15 mouse cellular contexts compared by ENCODE assay signal in the genomic region with DNA sequence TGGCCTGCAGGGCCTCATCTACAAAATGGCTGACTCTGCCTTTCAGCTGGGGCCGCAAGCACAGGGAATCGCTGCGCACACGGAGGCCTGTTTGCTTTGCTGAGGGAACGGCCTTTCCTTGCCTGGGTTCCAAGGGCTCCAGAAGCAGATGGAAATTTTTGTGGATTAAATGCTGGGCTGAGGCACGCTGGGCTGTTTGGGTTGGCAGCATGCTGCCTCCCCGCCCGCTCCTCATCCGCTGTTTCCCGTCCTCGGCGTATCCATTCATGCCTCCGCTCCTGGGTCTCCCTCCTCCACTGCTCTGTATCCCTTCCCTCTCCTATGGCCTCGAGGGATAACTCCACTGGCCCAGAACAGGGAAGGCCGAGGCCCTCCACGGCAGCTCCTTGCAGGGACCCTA.
DNase-seq lines count a peak whose midpoint lies in the region; ATAC-seq and TF ChIP-seq lines count a peak whose summit lies in the region.
"Had no signal": no experiment of that assay in that cellular context is flagged by ENCODE, and none has a peak within 500 bp of the region (broad histone marks: within the 10 kb centered on the region; RNA-seq: fewer than 3 reads in every experiment).

No protein-coding gene starts in this region.

- no peaks in the 10 kb centered on the region for H3K36me3 ChIP-seq in embryonic facial prominence, embryonic 13.5 days
- H3K36me3 ChIP-seq in embryonic facial prominence, embryonic 10.5 days (replicated peaks) = no peaks in the 10 kb centered on the region
- H3K36me3 ChIP-seq in stomach, embryonic 16.5 days (ENCODE audit: control insufficient read depth, insufficient read depth, low read length) = no peaks in the 10 kb centered on the region
- no peaks in the 10 kb centered on the region for H3K36me3 ChIP-seq in stomach, postnatal 0 days (ENCODE audit: control insufficient read depth, insufficient read depth, low read length)
- H3K36me3 ChIP-seq in limb, embryonic 15.5 days = no peaks in the 10 kb centered on the region
- no peaks in the 10 kb centered on the region for H3K36me3 ChIP-seq in neural tube, embryonic 15.5 days

- WGBS in embryonic facial prominence, embryonic 13.5 days = 67% methylated on average over 16 of the region's 16 CpGs
- WGBS in embryonic facial prominence, embryonic 10.5 days = 81% methylated on average over 16 of the region's 16 CpGs
- 70% methylated on average over 16 of the region's 16 CpGs for WGBS in stomach, embryonic 16.5 days
- WGBS in stomach, postnatal 0 days = 51% methylated on average over 16 of the region's 16 CpGs
- WGBS in limb, embryonic 15.5 days = 51% methylated on average over 16 of the region's 16 CpGs
- 82% methylated on average over 16 of the region's 16 CpGs for WGBS in neural tube, embryonic 15.5 days

- TF ChIP-seq EP300 in stomach, postnatal 0 days (optimal IDR thresholded peaks at IDR 0.05) = no peak

- H3K9ac ChIP-seq in embryonic facial prominence, embryonic 13.5 days = no peak overlapping the region
- peak overlapping the region; percentile 32; the same call in 1 of the 2 replicates for H3K9ac ChIP-seq in stomach, embryonic 16.5 days (ENCODE audit: low read length)
- H3K9ac ChIP-seq in stomach, postnatal 0 days (ENCODE audit: low read length) = no peak overlapping the region
- H3K9ac ChIP-seq in limb, embryonic 15.5 days = no peak overlapping the region
- no peak overlapping the region for H3K9ac ChIP-seq in neural tube, embryonic 15.5 days (replicated peaks)
- H3K9ac ChIP-seq: hindbrain, embryonic 14.5 days; liver, embryonic 14.5 days had no signal

- no peak for TF ChIP-seq CTCF in stomach, postnatal 0 days (IDR thresholded peaks at IDR 0.05; ENCODE audit: low read depth)

- no peak overlapping the region for H3K4me3 ChIP-seq in embryonic facial prominence, embryonic 13.5 days
- no peak overlapping the region for H3K4me3 ChIP-seq in embryonic facial prominence, embryonic 10.5 days
- no peak overlapping the region for H3K4me3 ChIP-seq in stomach, embryonic 16.5 days (replicated peaks; ENCODE audit: low read length)
- H3K4me3 ChIP-seq in stomach, postnatal 0 days (ENCODE audit: low read depth, low read length) = no peak overlapping the region
- H3K4me3 ChIP-seq in limb, embryonic 15.5 days = no peak overlapping the region
- no peak overlapping the region for H3K4me3 ChIP-seq in neural tube, embryonic 15.5 days (replicated peaks)

- H3K4me1 ChIP-seq in embryonic facial prominence, embryonic 13.5 days = peaks cover 50% of the 10 kb centered on the region
- peaks cover 33% of the 10 kb centered on the region for H3K4me1 ChIP-seq in embryonic facial prominence, embryonic 10.5 days
- H3K4me1 ChIP-seq in stomach, embryonic 16.5 days (ENCODE audit: control insufficient read depth, insufficient read depth, low read length) = peaks cover 18% of the 10 kb centered on the region
- H3K4me1 ChIP-seq in stomach, postnatal 0 days (replicated peaks; ENCODE audit: control insufficient read depth, insufficient read depth) = no peaks in the 10 kb centered on the region; the same call in 1 of the 2 replicates
- peaks cover 54% of the 10 kb centered on the region for H3K4me1 ChIP-seq in limb, embryonic 15.5 days
- no peaks in the 10 kb centered on the region for H3K4me1 ChIP-seq in neural tube, embryonic 15.5 days

- intact Hi-C loops in heart, postnatal 25 days (cut with DNase I) = no loop called here
- intact Hi-C loops in gastrocnemius, postnatal 36 days (cut with DNase I) = no loop called here

- DNase-seq in embryonic facial prominence, embryonic 10.5 days (ENCODE audit: low spot score) = no peak
- no peak for DNase-seq in stomach, postnatal 0 days (ENCODE audit: low spot score)
- DNase-seq in heart, postnatal 25 days (ENCODE audit: low spot score) = peak; percentile 47
- DNase-seq in gastrocnemius, postnatal 36 days = no peak
- DNase-seq: cerebellum, adult 2 months; midbrain, embryonic 14.5 days; thymus, adult 2 months had no signal

- peak; percentile 63 for ATAC-seq in embryonic facial prominence, embryonic 13.5 days (ENCODE audit: insufficient number of reproducible peaks, insufficient read depth, low FRiP score, low TSS enrichment, low read depth)
- ATAC-seq in stomach, embryonic 16.5 days (ENCODE audit: insufficient read depth, low FRiP score) = no peak; the same call in 1 of the 2 replicates
- ATAC-seq in stomach, postnatal 0 days (ENCODE audit: low FRiP score, low TSS enrichment) = no peak
- ATAC-seq in limb, embryonic 15.5 days (ENCODE audit: insufficient number of reproducible peaks, low FRiP score, low TSS enrichment, low read depth) = peak; percentile 44
- ATAC-seq in neural tube, embryonic 15.5 days (ENCODE audit: low FRiP score) = no peak
- ATAC-seq: forebrain, embryonic 14.5 days had no signal

- no peak overlapping the region for H3K4me2 ChIP-seq in embryonic facial prominence, embryonic 13.5 days
- H3K4me2 ChIP-seq in stomach, embryonic 16.5 days (ENCODE audit: low read depth, low read length) = no peak overlapping the region
- no peak overlapping the region for H3K4me2 ChIP-seq in stomach, postnatal 0 days (replicated peaks; ENCODE audit: low read depth)
- no peak overlapping the region for H3K4me2 ChIP-seq in limb, embryonic 15.5 days
- no peak overlapping the region for H3K4me2 ChIP-seq in neural tube, embryonic 15.5 days
- H3K4me2 ChIP-seq: hindbrain, embryonic 14.5 days had no signal

- H3K9me3 ChIP-seq in embryonic facial prominence, embryonic 13.5 days = no peaks in the 10 kb centered on the region
- no peaks in the 10 kb centered on the region for H3K9me3 ChIP-seq in embryonic facial prominence, embryonic 10.5 days
- no peaks in the 10 kb centered on the region for H3K9me3 ChIP-seq in stomach, embryonic 16.5 days (replicated peaks; ENCODE audit: control insufficient read depth, low read length)
- H3K9me3 ChIP-seq in stomach, postnatal 0 days (ENCODE audit: control insufficient read depth, low read length) = no peaks in the 10 kb centered on the region
- H3K9me3 ChIP-seq in limb, embryonic 15.5 days = no peaks in the 10 kb centered on the region
- H3K9me3 ChIP-seq in neural tube, embryonic 15.5 days (replicated peaks) = no peaks in the 10 kb centered on the region

- peaks cover 2% of the 10 kb centered on the region; the same call in 1 of the 2 replicates for H3K27me3 ChIP-seq in embryonic facial prominence, embryonic 13.5 days
- H3K27me3 ChIP-seq in embryonic facial prominence, embryonic 10.5 days (replicated peaks; ENCODE audit: low read depth, poor library complexity, severe bottlenecking) = peaks cover 73% of the 10 kb centered on the region
- no peaks in the 10 kb centered on the region for H3K27me3 ChIP-seq in stomach, embryonic 16.5 days (ENCODE audit: control insufficient read depth, insufficient read depth, low read length)
- H3K27me3 ChIP-seq in stomach, postnatal 0 days (ENCODE audit: control insufficient read depth, insufficient read depth, low read length) = no peaks in the 10 kb centered on the region
- H3K27me3 ChIP-seq in limb, embryonic 15.5 days = no peaks in the 10 kb centered on the region
- no peaks in the 10 kb centered on the region; the same call in 1 of the 2 replicates for H3K27me3 ChIP-seq in neural tube, embryonic 15.5 days (replicated peaks)

- peak overlapping the region; percentile 82 for H3K27ac ChIP-seq in embryonic facial prominence, embryonic 13.5 days
- H3K27ac ChIP-seq in embryonic facial prominence, embryonic 10.5 days (replicated peaks) = no peak overlapping the region
- H3K27ac ChIP-seq in stomach, embryonic 16.5 days (ENCODE audit: low read length) = peak overlapping the region; percentile 63; the same call in 1 of the 2 replicates
- H3K27ac ChIP-seq in stomach, postnatal 0 days (replicated peaks) = no peak overlapping the region
- peak overlapping the region; percentile 85 for H3K27ac ChIP-seq in limb, embryonic 15.5 days
- H3K27ac ChIP-seq in neural tube, embryonic 15.5 days (replicated peaks) = no peak overlapping the region
- H3K27ac ChIP-seq: hindbrain, embryonic 14.5 days; liver, embryonic 14.5 days; macrophage had no signal

Comparison
In these comparisons a context has a peak if more than half of its experiments do, and no peak if none do; other contexts are left out.
1. H3K27ac ChIP-seq: peak in embryonic facial prominence, embryonic 13.5 days (single experiment), stomach, embryonic 16.5 days (single experiment) and limb, embryonic 15.5 days (single experiment); none in embryonic facial prominence, embryonic 10.5 days (single experiment), stomach, postnatal 0 days (single experiment) and neural tube, embryonic 15.5 days (single experiment).
2. ATAC-seq: peak in embryonic facial prominence, embryonic 13.5 days (single experiment) and limb, embryonic 15.5 days (single experiment); none in stomach, embryonic 16.5 days (single experiment), stomach, postnatal 0 days (single experiment) and neural tube, embryonic 15.5 days (single experiment).